Mouse (Mus musculus): Measurements from ENCODE around the gene 1700007K13Rik. TPM values are rescaled to one million over a fixed set of nuclear protein-coding genes. Genes with fewer than 3 reads are reported as not detected.

The 1700007K13Rik gene
- total and polyA plus RNA-seq, 2 experiments from 2014 or later = 7.1 to 8.6 TPM

DNA sequence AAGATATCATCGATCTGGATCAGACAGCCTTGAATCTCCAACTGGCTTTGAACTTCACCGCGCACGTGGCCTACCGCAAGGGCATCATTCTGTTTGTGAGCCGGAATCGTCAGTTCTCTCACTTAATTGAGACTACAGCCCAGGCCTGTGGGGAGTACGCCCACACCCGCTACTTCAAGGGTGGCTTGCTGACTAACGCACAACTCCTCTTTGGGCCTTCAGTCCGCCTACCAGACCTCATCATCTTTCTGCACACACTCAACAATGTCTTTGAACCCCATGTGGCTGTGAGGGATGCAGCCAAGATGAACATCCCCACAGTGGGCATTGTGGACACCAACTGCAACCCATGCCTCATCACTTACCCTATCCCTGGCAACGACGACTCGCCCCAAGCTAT lies 3.3 kb upstream of the 1700007K13Rik start:
- no peak for ATAC-seq
- Histone ChIP-seq H3K9ac (replicated peaks; ENCODE audit: low read length) (no peak overlapping the region), H3K36me3 (ENCODE audit: insufficient read depth, low read length) (peaks cover 20% of the 10 kb centered on the region; the same call in 1 of the 2 replicates), H3K4me3 (ENCODE audit: low read length) (no peak overlapping the region), H3K4me2 (ENCODE audit: low read depth, low read length) (no peak overlapping the region), H3K9me3 (ENCODE audit: low read length) (no peaks in the 10 kb centered on the region; the same call in 1 of the 2 replicates), H3K27ac (no peak overlapping the region), H3K4me1 (ENCODE audit: insufficient read depth, low read length) (peaks cover 15% of the 10 kb centered on the region), H3K27me3 (ENCODE audit: insufficient read depth, low read length) (no peaks in the 10 kb centered on the region)
- WGBS = 97% methylated on average over 14 of the region's 14 CpGs
- TF ChIP-seq CTCF (IDR thresholded peaks at IDR 0.05; ENCODE audit: low read depth) = no peak
- no peak for DNase-seq (ENCODE audit: low spot score)

DNA sequence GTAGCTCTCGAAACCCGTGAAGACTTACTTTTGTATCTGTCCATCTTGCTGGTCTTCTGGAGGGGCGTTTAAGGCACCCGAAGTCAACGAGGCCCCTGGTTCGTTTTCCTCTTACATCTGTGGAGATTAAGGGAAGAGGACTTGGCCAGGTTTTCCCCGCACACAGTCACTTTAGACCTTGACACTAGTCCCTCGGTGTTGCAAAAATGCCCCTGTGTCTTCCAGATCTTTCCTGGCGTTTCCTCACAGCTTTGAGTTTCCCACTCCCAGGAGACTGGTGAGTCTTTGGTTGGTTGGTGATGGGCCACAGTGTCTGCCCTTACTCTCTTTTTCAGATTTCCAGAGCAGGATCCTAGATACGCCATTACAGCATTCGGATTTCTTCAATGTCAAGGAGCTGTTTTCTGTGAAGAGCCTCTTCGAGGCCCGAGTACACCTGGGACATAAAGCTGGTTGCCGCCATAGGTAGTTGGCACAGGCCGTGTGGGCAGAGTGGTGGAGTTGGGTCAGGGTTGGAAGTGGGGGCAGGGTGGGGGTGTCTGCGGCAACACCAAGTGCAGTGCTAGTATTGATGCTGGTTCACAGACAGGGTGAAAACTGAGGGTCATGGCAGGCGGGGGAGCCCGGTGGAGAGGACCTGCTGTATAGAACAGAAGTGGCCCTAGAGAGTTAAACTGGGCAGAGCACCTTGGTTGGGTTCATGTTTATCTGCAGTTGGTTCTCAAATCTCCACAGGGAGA lies 2.5 kb upstream of the 1700007K13Rik start:
- no peaks in the 10 kb centered on the region; the same call in 1 of the 2 replicates for H3K9me3 ChIP-seq (ENCODE audit: low read length)
- peak overlapping the region; percentile 80 for H3K4me2 ChIP-seq (ENCODE audit: low read depth, low read length)
- peaks cover 15% of the 10 kb centered on the region for H3K4me1 ChIP-seq (ENCODE audit: insufficient read depth, low read length)
- no peaks in the 10 kb centered on the region for H3K27me3 ChIP-seq (ENCODE audit: insufficient read depth, low read length)
- peak overlapping the region; percentile 73 for H3K4me3 ChIP-seq (ENCODE audit: low read length)
- peak overlapping the region; percentile 41; the same call in 1 of the 2 replicates for H3K27ac ChIP-seq
- peaks cover 20% of the 10 kb centered on the region; the same call in 1 of the 2 replicates for H3K36me3 ChIP-seq (ENCODE audit: insufficient read depth, low read length)
- DNase-seq (ENCODE audit: low spot score) (no peak), ATAC-seq (no peak)
- no peak for TF ChIP-seq CTCF (IDR thresholded peaks at IDR 0.05; ENCODE audit: low read depth)
- peak overlapping the region; percentile 83 for H3K9ac ChIP-seq (replicated peaks; ENCODE audit: low read length)
- WGBS = 59% methylated on average over 18 of the region's 18 CpGs

- Histone ChIP-seq H3K27me3 (ENCODE audit: insufficient read depth, low read length) (no peaks in the 10 kb centered on the region), H3K4me1 (ENCODE audit: insufficient read depth, low read length) (peaks cover 15% of the 10 kb centered on the region), H3K9ac (replicated peaks; ENCODE audit: low read length) (peak within 1 kb of the TSS; percentile 83), H3K4me3 (ENCODE audit: low read length) (peak within 1 kb of the TSS; percentile 73), H3K9me3 (ENCODE audit: low read length) (no peaks in the 10 kb centered on the region), H3K4me2 (ENCODE audit: low read depth, low read length) (peak within 1 kb of the TSS; percentile 80), H3K36me3 (ENCODE audit: insufficient read depth, low read length) (peaks cover 18% of the 10 kb centered on the region; the same call in 1 of the 2 replicates), H3K27ac (peak within 1 kb of the TSS; percentile 41; the same call in 1 of the 2 replicates)
- DNase-seq (ENCODE audit: low spot score) (peak; percentile 93), ATAC-seq (peak; percentile 92)
- under 1% methylated on average over 50 of the region's 52 CpGs for WGBS
- peak; percentile 82 for TF ChIP-seq CTCF (IDR thresholded peaks at IDR 0.05; ENCODE audit: low read depth)
These were observed 1.8 kb upstream of the 1700007K13Rik start, which contains the start of gene Mrps2 for GRCm38 (mm10) chr2:28467860-28468485. Gene Mrps2, plus strand, starts transcription at chr2:28468066.

- Histone ChIP-seq H3K4me2 (ENCODE audit: low read depth, low read length) (no peak overlapping the region), H3K27me3 (ENCODE audit: insufficient read depth, low read length) (no peaks in the 10 kb centered on the region), H3K4me1 (ENCODE audit: insufficient read depth, low read length) (peaks cover 15% of the 10 kb centered on the region), H3K9me3 (ENCODE audit: low read length) (no peaks in the 10 kb centered on the region), H3K9ac (replicated peaks; ENCODE audit: low read length) (no peak overlapping the region), H3K4me3 (ENCODE audit: low read length) (no peak overlapping the region), H3K27ac (no peak overlapping the region), H3K36me3 (ENCODE audit: insufficient read depth, low read length) (peaks cover 8% of the 10 kb centered on the region; the same call in 1 of the 2 replicates)
- 71% methylated on average over 9 of the region's 9 CpGs for WGBS
- DNase-seq (ENCODE audit: low spot score) = no peak
- no peak for ATAC-seq
- TF ChIP-seq CTCF (IDR thresholded peaks at IDR 0.05; ENCODE audit: low read depth) = no peak
These were observed 1.2 kb downstream of the 1700007K13Rik start for GRCm38 (mm10) chr2:28464919-28465318.

GRCm38 (mm10) chr2:28463919-28464318 lies 2.2 kb downstream of the 1700007K13Rik start:
- no peaks in the 10 kb centered on the region for H3K36me3 ChIP-seq (ENCODE audit: insufficient read depth, low read length)
- no peak overlapping the region for H3K4me3 ChIP-seq (ENCODE audit: low read length)
- no peak overlapping the region for H3K9ac ChIP-seq (replicated peaks; ENCODE audit: low read length)
- 45% methylated on average over 3 of the region's 3 CpGs for WGBS
- H3K4me1 ChIP-seq (ENCODE audit: insufficient read depth, low read length) = peaks cover 14% of the 10 kb centered on the region
- no peak overlapping the region for H3K27ac ChIP-seq
- H3K27me3 ChIP-seq (ENCODE audit: insufficient read depth, low read length) = no peaks in the 10 kb centered on the region
- DNase-seq (ENCODE audit: low spot score) (peak; percentile 57), ATAC-seq (no peak)
- no peak overlapping the region for H3K4me2 ChIP-seq (ENCODE audit: low read depth, low read length)
- H3K9me3 ChIP-seq (ENCODE audit: low read length) = no peaks in the 10 kb centered on the region
- TF ChIP-seq CTCF (IDR thresholded peaks at IDR 0.05; ENCODE audit: low read depth) = peak; percentile 66

GRCm38 (mm10) chr2:28456616-28457015 lies 9.5 kb downstream of the 1700007K13Rik start:
- Histone ChIP-seq H3K4me1 (ENCODE audit: insufficient read depth, low read length) (no peaks in the 10 kb centered on the region), H3K36me3 (ENCODE audit: insufficient read depth, low read length) (peaks cover 16% of the 10 kb centered on the region), H3K4me3 (ENCODE audit: low read length) (no peak overlapping the region), H3K9me3 (ENCODE audit: low read length) (no peaks in the 10 kb centered on the region), H3K4me2 (ENCODE audit: low read depth, low read length) (no peak overlapping the region), H3K9ac (replicated peaks; ENCODE audit: low read length) (no peak overlapping the region), H3K27ac (no peak overlapping the region), H3K27me3 (ENCODE audit: insufficient read depth, low read length) (no peaks in the 10 kb centered on the region)
- DNase-seq (ENCODE audit: low spot score) (peak; percentile 49), ATAC-seq (no peak)
- no peak for TF ChIP-seq CTCF (IDR thresholded peaks at IDR 0.05; ENCODE audit: low read depth)
- 56% methylated on average over 1 of the region's 1 CpGs for WGBS
